Mouse (Mus musculus): ENCODE data around the gene Pmpca. TPM values are rescaled to one million over a fixed set of nuclear protein-coding genes. Genes with fewer than 3 reads are reported as not detected.
"Not testable (repeated sequence)": the region's sequence is repeated elsewhere in the genome, so short reads cannot be mapped to it uniquely, and the experiment has no call there.

Pmpca gene
- polyA plus RNA-seq, 1 experiment from 2014 or later, result 126 TPM

DNA sequence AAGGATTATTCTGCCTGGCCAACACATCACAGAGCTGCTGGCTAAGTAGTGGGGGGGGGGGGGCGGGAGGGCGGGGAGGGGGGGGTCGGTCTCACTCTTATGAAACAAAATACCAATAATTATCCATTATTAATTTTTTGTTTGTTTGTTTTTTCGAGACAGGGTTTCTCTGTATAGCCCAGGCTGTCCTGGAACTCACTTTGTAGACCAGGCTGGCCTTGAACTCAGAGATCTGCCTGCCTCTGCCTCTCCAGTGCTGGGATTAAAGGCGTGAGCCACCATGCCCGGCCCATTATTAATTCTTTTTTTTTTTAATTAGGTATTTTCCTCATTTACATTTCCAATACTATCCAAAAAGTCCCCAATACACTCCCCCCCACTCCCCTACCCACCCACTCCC is 8.3 kb upstream of the Pmpca start:
- ATAC-seq (ENCODE audit: low FRiP score, low read depth), result peak; percentile 41; the same call in 1 of the 2 replicates
- Histone ChIP-seq H3K4me1 (peaks cover 14% of the 10 kb centered on the region), H3K4me3 (peak overlapping the region; percentile 83), H3K27ac (replicated peaks) (peak overlapping the region; percentile 66), H3K36me3 (peaks cover 65% of the 10 kb centered on the region), H3K4me2 (replicated peaks) (peak overlapping the region; percentile 84), H3K9ac (replicated peaks) (peak overlapping the region; percentile 77)
- not testable (repeated sequence) for H3K9me3 ChIP-seq, H3K27me3 ChIP-seq
- WGBS, result 38% methylated on average over 6 of the region's 6 CpGs

GRCm38 (mm10) chr2:26387713-26388112 is 1.4 kb upstream of the Pmpca start:
- peak overlapping the region; percentile 98 for H3K4me3 ChIP-seq
- no peaks in the 10 kb centered on the region for H3K9me3 ChIP-seq
- H3K4me2 ChIP-seq (replicated peaks), result peak overlapping the region; percentile 99
- peaks cover 71% of the 10 kb centered on the region for H3K36me3 ChIP-seq
- peak overlapping the region; percentile 95; the same call in 1 of the 2 replicates for H3K9ac ChIP-seq (replicated peaks)
- no peak for ATAC-seq (ENCODE audit: low FRiP score, low read depth)
- no peaks in the 10 kb centered on the region for H3K27me3 ChIP-seq
- H3K27ac ChIP-seq (replicated peaks), result no peak overlapping the region
- 84% methylated on average over 3 of the region's 3 CpGs for WGBS
- peaks cover 21% of the 10 kb centered on the region for H3K4me1 ChIP-seq

- Histone ChIP-seq H3K4me1 (peaks cover 21% of the 10 kb centered on the region), H3K9me3 (no peaks in the 10 kb centered on the region), H3K4me2 (replicated peaks) (peak overlapping the region; percentile 99), H3K4me3 (peak overlapping the region; percentile 98), H3K9ac (replicated peaks) (peak overlapping the region; percentile 95), H3K27ac (replicated peaks) (peak overlapping the region; percentile 63; the same call in 1 of the 2 replicates), H3K36me3 (peaks cover 71% of the 10 kb centered on the region), H3K27me3 (no peaks in the 10 kb centered on the region)
- under 1% methylated on average over 31 of the region's 45 CpGs for WGBS
- peak; percentile 65 for ATAC-seq (ENCODE audit: low FRiP score, low read depth)
Measured at GRCm38 (mm10) chr2:26388682-26389153, 421 bp upstream of the Pmpca start.

DNA sequence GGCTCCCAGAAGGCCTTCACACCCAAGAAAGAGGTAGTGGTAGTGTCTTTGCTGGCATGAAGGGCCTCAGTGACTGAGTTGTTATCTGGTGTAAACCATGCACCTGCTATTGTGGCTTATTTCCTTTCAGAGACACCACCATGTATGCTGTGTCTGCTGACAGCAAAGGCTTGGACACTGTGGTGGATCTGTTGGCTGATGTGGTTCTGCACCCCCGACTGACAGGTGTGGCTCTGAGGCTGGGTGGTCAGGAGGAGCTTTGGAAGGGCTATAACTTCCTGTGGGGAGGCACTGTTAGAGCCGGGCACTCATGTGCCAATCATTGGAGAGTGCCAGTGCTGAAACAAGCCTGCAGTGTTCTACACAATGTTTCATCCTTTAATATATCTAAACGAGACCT is 1.8 kb downstream of the Pmpca start:
- Histone ChIP-seq H3K9ac (replicated peaks) (no peak overlapping the region), H3K36me3 (peaks cover 74% of the 10 kb centered on the region), H3K4me1 (peaks cover 21% of the 10 kb centered on the region), H3K27me3 (no peaks in the 10 kb centered on the region), H3K4me2 (replicated peaks) (no peak overlapping the region), H3K4me3 (no peak overlapping the region), H3K27ac (replicated peaks) (no peak overlapping the region), H3K9me3 (no peaks in the 10 kb centered on the region)
- no peak for ATAC-seq (ENCODE audit: low FRiP score, low read depth)
- WGBS, result 91% methylated on average over 3 of the region's 3 CpGs

DNA sequence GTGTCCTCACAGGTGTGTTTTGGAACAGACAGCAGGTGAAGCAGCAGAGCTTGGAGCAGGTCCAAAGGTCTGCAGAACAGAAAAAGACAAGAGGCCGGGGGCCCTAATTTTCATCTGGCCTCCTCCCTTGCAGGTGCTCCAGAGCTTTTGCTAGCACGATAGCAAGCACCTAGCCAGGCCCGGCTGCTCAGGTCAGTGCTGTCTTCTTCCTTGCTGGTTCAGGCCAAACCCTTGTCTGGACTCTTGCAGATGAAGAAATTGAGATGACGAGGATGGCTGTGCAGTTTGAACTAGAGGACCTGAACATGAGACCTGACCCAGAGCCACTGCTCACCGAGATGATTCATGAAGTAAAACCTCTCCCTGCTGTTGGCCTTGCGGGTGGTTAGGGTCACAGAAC is 2.5 kb downstream of the Pmpca start:
- H3K4me1 ChIP-seq, result peaks cover 21% of the 10 kb centered on the region
- no peaks in the 10 kb centered on the region for H3K27me3 ChIP-seq
- no peak overlapping the region for H3K4me2 ChIP-seq (replicated peaks)
- no peak overlapping the region for H3K9ac ChIP-seq (replicated peaks)
- peaks cover 74% of the 10 kb centered on the region for H3K36me3 ChIP-seq
- ATAC-seq (ENCODE audit: low FRiP score, low read depth), result no peak
- H3K27ac ChIP-seq (replicated peaks), result no peak overlapping the region
- no peak overlapping the region for H3K4me3 ChIP-seq
- WGBS, result 94% methylated on average over 6 of the region's 6 CpGs
- H3K9me3 ChIP-seq, result no peaks in the 10 kb centered on the region

DNA sequence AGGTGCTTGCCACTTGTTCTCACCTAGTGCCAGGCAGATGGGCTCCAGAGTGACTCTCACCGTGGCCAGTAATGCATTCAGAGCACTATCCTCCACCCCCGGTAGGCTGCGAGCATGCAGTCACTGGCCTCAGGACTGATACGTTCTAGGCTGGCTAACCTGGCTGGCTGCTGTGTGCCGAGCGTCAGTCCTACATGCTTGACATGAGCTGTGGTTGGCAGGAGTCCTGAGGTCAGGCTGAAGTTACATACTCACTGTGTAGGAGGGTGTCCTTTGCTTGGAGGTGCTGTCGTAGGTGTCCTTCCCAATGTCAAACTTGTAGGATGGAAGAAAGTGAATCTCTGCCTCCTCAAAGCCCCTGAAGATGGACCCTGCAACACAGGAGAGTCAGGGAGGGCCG is 9.8 kb downstream of the Pmpca start:
- H3K4me2 ChIP-seq (replicated peaks), result no peak overlapping the region
- no peak for ATAC-seq (ENCODE audit: low FRiP score, low read depth)
- WGBS, result 90% methylated on average over 8 of the region's 8 CpGs
- H3K9me3 ChIP-seq, result no peaks in the 10 kb centered on the region
- H3K27ac ChIP-seq (replicated peaks), result no peak overlapping the region
- no peak overlapping the region for H3K4me3 ChIP-seq
- H3K36me3 ChIP-seq, result peaks cover 84% of the 10 kb centered on the region
- no peaks in the 10 kb centered on the region for H3K27me3 ChIP-seq
- no peaks in the 10 kb centered on the region for H3K4me1 ChIP-seq
- no peak overlapping the region for H3K9ac ChIP-seq (replicated peaks)

DNA sequence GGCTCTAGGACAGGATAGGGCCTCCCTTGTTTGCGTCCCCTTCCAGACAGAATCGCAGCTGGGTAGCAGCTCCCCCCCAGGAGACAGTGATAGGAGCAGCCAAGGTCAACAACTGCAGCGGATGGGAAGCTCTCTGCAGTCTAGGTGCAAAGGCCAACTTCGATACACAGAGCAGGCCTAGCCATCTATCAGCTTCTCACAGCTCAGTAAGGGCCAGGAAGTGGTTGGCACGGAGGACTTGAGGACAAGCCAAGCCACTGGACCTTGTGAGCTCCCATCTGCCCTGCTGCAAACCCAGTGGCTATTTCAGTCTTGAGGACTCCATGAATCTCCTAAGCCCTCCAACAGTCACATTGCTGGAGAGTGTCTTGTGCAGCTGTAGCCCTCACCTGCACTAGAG is 10.5 kb downstream of the Pmpca start:
- Histone ChIP-seq H3K9me3 (no peaks in the 10 kb centered on the region), H3K27ac (replicated peaks) (no peak overlapping the region), H3K9ac (replicated peaks) (no peak overlapping the region), H3K4me3 (no peak overlapping the region), H3K4me2 (replicated peaks) (no peak overlapping the region), H3K27me3 (no peaks in the 10 kb centered on the region), H3K36me3 (peaks cover 78% of the 10 kb centered on the region), H3K4me1 (no peaks in the 10 kb centered on the region)
- 91% methylated on average over 5 of the region's 5 CpGs for WGBS
- no peak for ATAC-seq (ENCODE audit: low FRiP score, low read depth)

DNA sequence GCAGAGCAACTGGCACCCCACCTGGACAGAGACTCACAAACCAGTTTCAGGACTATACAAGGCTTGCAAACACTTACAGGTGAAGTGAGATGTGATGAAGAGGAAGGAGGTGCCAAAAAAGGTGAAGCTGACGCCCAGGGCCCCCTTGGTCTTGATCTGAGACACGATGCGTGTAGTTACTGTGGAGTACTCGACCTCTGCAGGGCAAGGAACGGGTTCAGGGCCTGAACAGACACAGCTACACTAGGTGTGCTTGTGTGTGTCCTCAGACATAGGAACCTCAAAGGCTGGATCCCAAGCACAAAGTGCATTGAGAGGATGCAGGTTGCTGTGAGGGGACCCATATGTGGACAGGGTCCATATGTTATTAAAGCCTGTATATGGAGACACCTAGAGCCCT is 11.2 kb downstream of the Pmpca start:
- Histone ChIP-seq H3K36me3 (peaks cover 75% of the 10 kb centered on the region), H3K4me1 (peaks cover under 1% of the 10 kb centered on the region; the same call in 1 of the 2 replicates), H3K27ac (replicated peaks) (no peak overlapping the region), H3K4me2 (replicated peaks) (no peak overlapping the region), H3K9me3 (no peaks in the 10 kb centered on the region), H3K27me3 (no peaks in the 10 kb centered on the region), H3K4me3 (no peak overlapping the region), H3K9ac (replicated peaks) (no peak overlapping the region)
- 92% methylated on average over 5 of the region's 5 CpGs for WGBS
- no peak for ATAC-seq (ENCODE audit: low FRiP score, low read depth)

DNA sequence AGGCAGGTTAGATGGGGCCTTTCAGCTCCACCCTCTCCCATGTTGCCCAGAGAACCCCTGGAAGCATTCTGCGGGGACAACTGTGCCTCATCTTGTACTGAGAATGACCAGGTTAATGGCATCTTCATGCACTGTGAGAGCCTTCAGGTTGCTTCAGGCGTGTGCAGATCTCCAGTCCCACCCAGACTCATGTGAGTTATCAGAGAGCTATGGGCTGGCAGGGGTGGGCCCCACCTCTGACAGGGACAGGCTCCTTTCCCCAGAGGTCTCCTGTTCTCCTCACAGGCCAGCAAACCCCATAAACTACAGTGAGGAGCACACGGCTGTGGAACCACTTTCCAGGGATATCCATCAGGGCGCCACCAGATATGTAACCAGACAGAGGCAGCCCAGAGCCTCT is 11.9 kb downstream of the Pmpca start:
- peaks cover 72% of the 10 kb centered on the region for H3K36me3 ChIP-seq
- no peak overlapping the region for H3K4me2 ChIP-seq (replicated peaks)
- H3K27me3 ChIP-seq, result no peaks in the 10 kb centered on the region
- peaks cover 7% of the 10 kb centered on the region for H3K4me1 ChIP-seq
- no peak overlapping the region for H3K27ac ChIP-seq (replicated peaks)
- H3K4me3 ChIP-seq, result no peak overlapping the region
- WGBS, result 89% methylated on average over 4 of the region's 4 CpGs
- H3K9me3 ChIP-seq, result no peaks in the 10 kb centered on the region
- ATAC-seq (ENCODE audit: low FRiP score, low read depth), result no peak
- no peak overlapping the region for H3K9ac ChIP-seq (replicated peaks)

DNA sequence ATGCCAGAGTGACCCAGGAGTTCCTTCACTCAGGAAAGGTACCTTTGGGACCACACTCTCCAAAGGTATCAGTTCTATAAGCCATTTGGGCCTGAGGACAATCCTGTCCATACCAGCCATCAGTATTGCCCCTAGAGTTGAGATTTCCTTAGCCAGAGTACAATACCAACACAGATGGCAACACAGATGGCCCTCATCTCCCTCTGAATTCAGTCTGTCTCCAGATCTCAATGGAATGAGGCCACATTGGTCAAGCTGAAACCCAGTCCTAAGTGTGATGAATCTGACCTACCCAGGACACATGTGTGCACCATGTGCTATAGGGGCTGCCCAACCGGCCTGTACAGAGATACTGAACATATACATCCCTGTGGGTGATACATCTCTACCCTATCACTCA is 13.1 kb downstream of the Pmpca start:
- 92% methylated on average over 1 of the region's 1 CpGs for WGBS
- H3K36me3 ChIP-seq, result peaks cover 60% of the 10 kb centered on the region
- H3K27me3 ChIP-seq, result no peaks in the 10 kb centered on the region
- no peak overlapping the region for H3K9ac ChIP-seq (replicated peaks)
- no peak overlapping the region for H3K4me2 ChIP-seq (replicated peaks)
- H3K4me3 ChIP-seq, result no peak overlapping the region
- H3K4me1 ChIP-seq, result peaks cover 20% of the 10 kb centered on the region
- H3K9me3 ChIP-seq, result no peaks in the 10 kb centered on the region
- ATAC-seq (ENCODE audit: low FRiP score, low read depth), result no peak
- no peak overlapping the region for H3K27ac ChIP-seq (replicated peaks)

DNA sequence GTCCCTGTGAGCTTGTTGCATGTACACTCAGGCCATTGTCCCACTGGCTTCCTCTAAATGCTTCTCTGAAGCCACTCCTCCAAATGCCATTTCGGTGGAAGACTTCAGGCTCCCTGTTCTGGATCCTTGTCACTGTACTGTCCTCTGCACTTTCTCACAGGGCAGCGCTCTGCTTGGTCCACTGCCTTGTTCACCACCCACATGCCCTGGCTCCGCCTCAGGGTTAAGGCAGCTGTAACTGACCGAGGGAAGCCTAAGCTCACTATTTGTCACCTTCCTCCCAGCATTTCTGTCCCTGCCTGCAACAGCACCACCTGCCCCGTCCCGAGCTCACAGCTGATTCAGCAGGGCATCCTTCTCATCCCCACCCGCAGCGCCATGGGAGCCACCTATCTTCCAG is 14.2 kb downstream of the Pmpca start:
- ATAC-seq (ENCODE audit: low FRiP score, low read depth), result no peak
- Histone ChIP-seq H3K27ac (replicated peaks) (no peak overlapping the region), H3K4me2 (replicated peaks) (no peak overlapping the region), H3K27me3 (no peaks in the 10 kb centered on the region), H3K9ac (replicated peaks) (no peak overlapping the region), H3K4me1 (peaks cover 30% of the 10 kb centered on the region), H3K9me3 (no peaks in the 10 kb centered on the region), H3K4me3 (no peak overlapping the region), H3K36me3 (peaks cover 51% of the 10 kb centered on the region)
- WGBS, result 81% methylated on average over 8 of the region's 8 CpGs

DNA sequence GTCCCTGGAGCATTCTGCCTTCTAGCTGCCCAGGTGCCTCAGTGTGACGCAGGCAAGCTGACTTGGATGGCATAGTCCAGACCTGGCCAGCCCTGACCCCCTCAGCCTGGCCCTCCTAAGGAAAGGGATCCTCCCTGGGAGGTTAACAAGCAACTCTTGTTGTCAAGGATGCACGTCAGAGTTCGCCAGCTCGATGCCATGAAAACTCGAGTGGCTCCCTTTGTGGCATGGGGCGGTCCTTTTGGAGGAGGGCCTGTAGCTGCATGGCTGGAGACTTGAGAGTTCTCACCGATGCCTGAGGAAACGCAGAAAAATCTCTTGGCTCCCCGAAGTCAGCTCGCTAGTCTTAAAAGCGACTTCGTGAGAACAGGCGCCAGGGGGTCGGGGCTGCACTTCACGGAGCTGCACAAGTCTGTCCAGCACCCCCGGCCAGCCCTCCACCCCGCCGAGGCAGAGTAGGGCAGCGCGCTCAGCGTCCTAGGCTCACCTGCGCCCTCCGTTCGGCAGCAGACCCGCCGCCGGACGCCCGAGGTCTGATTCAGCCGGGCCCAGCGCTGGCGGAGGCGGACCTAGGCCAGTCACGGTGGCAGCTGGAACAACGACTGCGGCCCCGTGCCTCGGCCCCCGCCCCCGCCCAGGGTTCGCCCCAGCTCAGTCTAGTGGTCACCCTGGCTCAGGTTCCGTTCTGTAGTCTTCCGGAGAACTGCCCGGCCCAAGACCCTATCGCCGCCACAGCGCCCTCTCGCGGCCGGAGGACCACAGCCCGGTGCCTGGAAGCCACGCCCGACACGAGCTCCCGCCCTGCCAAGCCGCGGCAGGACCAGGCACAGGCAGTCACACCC is 19.6 kb downstream of the Pmpca start, which contains the start of gene Inpp5e:
Gene Inpp5e (minus strand): TSS at position 689 of the 842 bp plus-strand sequence.
- peaks cover 33% of the 10 kb centered on the region for H3K4me1 ChIP-seq
- H3K9me3 ChIP-seq, result no peaks in the 10 kb centered on the region
- ATAC-seq (ENCODE audit: low FRiP score, low read depth), result peak; percentile 96
- H3K9ac ChIP-seq (replicated peaks), result peak within 1 kb of the TSS; percentile 90
- H3K4me3 ChIP-seq, result peak within 1 kb of the TSS; percentile 91
- WGBS, result under 1% methylated on average over 55 of the region's 57 CpGs
- peaks cover 48% of the 10 kb centered on the region for H3K36me3 ChIP-seq
- H3K27ac ChIP-seq (replicated peaks), result peak within 1 kb of the TSS; percentile 76
- H3K27me3 ChIP-seq, result no peaks in the 10 kb centered on the region
- H3K4me2 ChIP-seq (replicated peaks), result peak within 1 kb of the TSS; percentile 95
